Mouse (Mus musculus): Measurements from ENCODE around the gene Prim2.

- TF ChIP-seq GATA1 (IDR thresholded peaks at IDR 0.05; ENCODE audit: low read length) = no peak
- no peak for TF ChIP-seq TAL1 (IDR thresholded peaks at IDR 0.05; ENCODE audit: low read length)
Observed at GRCm38 (mm10) chr1:33447179-33447578, 222.4 kb downstream of the Prim2 start.
